Mouse (Mus musculus): ENCODE results near the gene Slc17a9. TPM values are rescaled to one million over a fixed set of nuclear protein-coding genes. Genes with fewer than 3 reads are reported as not detected.

Gene Slc17a9
- polyA plus RNA-seq, 1 experiment from 2014 or later, result 0.88 TPM

DNA sequence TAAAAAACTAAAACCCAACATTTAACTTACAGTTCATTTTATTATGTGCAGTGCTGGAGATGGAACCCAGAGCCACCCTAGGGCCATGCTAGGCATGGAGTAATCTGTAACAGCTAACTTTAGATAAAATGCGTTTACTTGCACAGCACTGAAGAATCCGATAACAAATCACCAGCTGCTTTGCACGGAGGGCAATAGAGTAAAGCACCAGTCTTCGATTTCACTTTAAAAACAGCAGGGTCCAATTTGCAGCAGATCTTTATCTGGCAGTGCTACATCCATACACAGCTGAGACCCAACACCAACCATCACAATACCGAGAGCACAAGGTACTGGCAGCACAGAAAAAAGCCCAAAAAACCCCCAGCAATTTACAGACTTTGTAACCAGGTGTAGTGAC is 21.9 kb upstream of the Slc17a9 start:
- WGBS, result 71% methylated on average over 5 of the region's 5 CpGs
- no peak for TF ChIP-seq CTCF (IDR thresholded peaks at IDR 0.05; ENCODE audit: low read depth)
- Histone ChIP-seq H3K27ac (ENCODE audit: low read depth) (peak overlapping the region; percentile 96), H3K9me3 (ENCODE audit: low read depth, low read length) (no peaks in the 10 kb centered on the region), H3K36me3 (ENCODE audit: insufficient read depth) (peaks cover 15% of the 10 kb centered on the region; the same call in 1 of the 2 replicates), H3K9ac (peak overlapping the region; percentile 99), H3K4me2 (peak overlapping the region; percentile 74), H3K4me3 (ENCODE audit: low read depth, low read length) (peak overlapping the region; percentile 95; the same call in 1 of the 2 replicates), H3K4me1 (ENCODE audit: insufficient read depth) (peaks cover 16% of the 10 kb centered on the region), H3K27me3 (ENCODE audit: insufficient read depth, low read length) (no peaks in the 10 kb centered on the region)
- ATAC-seq (ENCODE audit: insufficient read depth), result no peak
- DNase-seq, result no peak

DNA sequence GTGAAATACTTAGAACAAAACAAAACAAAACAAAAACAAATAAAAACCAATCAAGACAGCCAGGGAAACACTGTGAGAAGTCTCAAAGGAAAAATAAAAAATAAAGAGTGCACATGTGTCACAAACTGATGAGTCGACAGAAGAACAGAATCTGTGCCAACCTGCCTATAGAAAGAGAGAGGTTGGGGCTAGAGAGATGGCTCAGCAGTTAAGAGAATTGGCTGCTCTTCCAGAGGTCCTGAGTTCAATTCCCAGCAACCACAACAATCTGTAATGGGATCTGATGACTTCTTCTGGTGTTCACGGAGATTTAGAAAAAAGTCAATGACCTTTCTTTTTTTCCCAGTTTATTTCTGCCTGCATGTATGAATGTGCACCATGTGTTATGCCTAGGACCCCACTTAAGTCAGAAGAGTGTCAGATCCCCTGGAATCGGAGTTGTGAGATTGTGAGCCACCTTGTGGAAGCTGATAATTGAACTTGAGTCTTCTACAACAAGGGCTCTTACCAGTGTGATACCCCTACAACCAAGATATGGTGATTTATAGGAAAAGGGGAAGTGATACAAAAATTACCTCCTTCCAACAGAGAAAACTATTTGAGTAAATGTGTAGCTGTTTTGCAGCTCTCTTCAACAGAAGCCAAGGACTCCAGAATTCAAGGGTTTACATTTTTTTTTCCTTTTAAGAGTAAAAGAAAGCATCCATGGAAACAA is 21.3 kb upstream of the Slc17a9 start:
- TF ChIP-seq CTCF (IDR thresholded peaks at IDR 0.05; ENCODE audit: low read depth), result no peak
- H3K4me1 ChIP-seq (ENCODE audit: insufficient read depth), result peaks cover 21% of the 10 kb centered on the region
- H3K27ac ChIP-seq (ENCODE audit: low read depth), result no peak overlapping the region; the same call in 1 of the 2 replicates
- H3K4me3 ChIP-seq (ENCODE audit: low read depth, low read length), result no peak overlapping the region
- 69% methylated on average over 3 of the region's 3 CpGs for WGBS
- ATAC-seq (ENCODE audit: insufficient read depth), result no peak
- no peaks in the 10 kb centered on the region for H3K27me3 ChIP-seq (ENCODE audit: insufficient read depth, low read length)
- H3K9me3 ChIP-seq (ENCODE audit: low read depth, low read length), result no peaks in the 10 kb centered on the region
- no peak overlapping the region for H3K4me2 ChIP-seq
- peaks cover 15% of the 10 kb centered on the region; the same call in 1 of the 2 replicates for H3K36me3 ChIP-seq (ENCODE audit: insufficient read depth)
- DNase-seq, result no peak
- no peak overlapping the region for H3K9ac ChIP-seq

GRCm38 (mm10) chr2:180704591-180704990 is 20.5 kb upstream of the Slc17a9 start:
- no peak overlapping the region for H3K27ac ChIP-seq (ENCODE audit: low read depth)
- H3K4me2 ChIP-seq, result no peak overlapping the region
- H3K9ac ChIP-seq, result no peak overlapping the region; the same call in 1 of the 2 replicates
- H3K4me3 ChIP-seq (ENCODE audit: low read depth, low read length), result no peak overlapping the region
- WGBS, result 81% methylated on average over 8 of the region's 8 CpGs
- H3K9me3 ChIP-seq (ENCODE audit: low read depth, low read length), result no peaks in the 10 kb centered on the region
- H3K4me1 ChIP-seq (ENCODE audit: insufficient read depth), result peaks cover 21% of the 10 kb centered on the region
- peaks cover 15% of the 10 kb centered on the region; the same call in 1 of the 2 replicates for H3K36me3 ChIP-seq (ENCODE audit: insufficient read depth)
- no peaks in the 10 kb centered on the region for H3K27me3 ChIP-seq (ENCODE audit: insufficient read depth, low read length)
- TF ChIP-seq CTCF (IDR thresholded peaks at IDR 0.05; ENCODE audit: low read depth), result no peak
- peak; percentile 21 for DNase-seq
- no peak for ATAC-seq (ENCODE audit: insufficient read depth)

DNA sequence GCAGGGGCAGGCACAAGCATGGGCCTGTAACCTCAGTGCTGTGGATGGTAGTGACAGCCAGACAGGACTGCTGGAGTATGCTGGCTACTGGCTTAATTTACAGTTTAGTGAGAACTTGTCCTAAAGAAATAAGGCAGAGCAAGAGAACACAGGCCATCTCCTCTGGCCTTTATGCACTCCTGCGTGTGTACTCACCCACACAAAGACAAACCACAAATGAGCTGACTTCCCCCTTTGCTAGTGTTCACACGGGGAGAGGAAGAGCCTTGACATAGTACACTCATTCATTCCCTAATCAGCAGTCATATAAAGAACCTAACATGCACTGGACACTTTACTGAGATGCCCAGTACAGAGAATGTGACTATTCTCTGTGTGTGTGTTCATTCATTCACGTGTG is 20.0 kb upstream of the Slc17a9 start:
- Histone ChIP-seq H3K9me3 (ENCODE audit: low read depth, low read length) (no peaks in the 10 kb centered on the region), H3K4me2 (no peak overlapping the region), H3K27ac (ENCODE audit: low read depth) (no peak overlapping the region), H3K4me3 (ENCODE audit: low read depth, low read length) (no peak overlapping the region), H3K4me1 (ENCODE audit: insufficient read depth) (peaks cover 21% of the 10 kb centered on the region), H3K36me3 (ENCODE audit: insufficient read depth) (peaks cover 15% of the 10 kb centered on the region; the same call in 1 of the 2 replicates), H3K27me3 (ENCODE audit: insufficient read depth, low read length) (no peaks in the 10 kb centered on the region), H3K9ac (no peak overlapping the region; the same call in 1 of the 2 replicates)
- 79% methylated on average over 3 of the region's 3 CpGs for WGBS
- no peak for TF ChIP-seq CTCF (IDR thresholded peaks at IDR 0.05; ENCODE audit: low read depth)
- ATAC-seq (ENCODE audit: insufficient read depth) (no peak), DNase-seq (no peak)

DNA sequence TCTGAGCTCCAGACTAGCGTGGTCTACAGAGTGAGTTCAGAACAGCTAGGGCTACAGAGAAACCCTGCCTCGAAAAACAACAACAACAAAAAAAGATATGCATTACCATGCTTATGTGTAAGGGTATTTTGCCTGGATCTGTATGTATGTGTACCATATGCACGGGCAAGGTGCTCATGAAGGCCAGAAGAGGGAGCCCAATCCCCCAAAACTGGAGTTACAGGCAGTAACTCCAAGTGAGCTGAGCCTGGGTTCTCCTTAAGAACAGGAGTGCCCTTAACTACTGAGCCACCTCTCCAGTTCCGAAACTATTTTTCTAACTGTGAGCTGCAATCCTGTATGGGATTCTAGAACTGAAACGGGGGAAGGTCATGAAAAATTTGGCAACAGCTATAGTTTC is 19.1 kb upstream of the Slc17a9 start:
- DNase-seq, result no peak
- 88% methylated on average over 5 of the region's 5 CpGs for WGBS
- H3K27me3 ChIP-seq (ENCODE audit: insufficient read depth, low read length), result no peaks in the 10 kb centered on the region
- H3K27ac ChIP-seq (ENCODE audit: low read depth), result no peak overlapping the region
- no peak overlapping the region for H3K4me3 ChIP-seq (ENCODE audit: low read depth, low read length)
- H3K4me2 ChIP-seq, result no peak overlapping the region
- peak; percentile 23; the same call in 1 of the 2 replicates for TF ChIP-seq CTCF (IDR thresholded peaks at IDR 0.05; ENCODE audit: low read depth)
- peaks cover 17% of the 10 kb centered on the region for H3K4me1 ChIP-seq (ENCODE audit: insufficient read depth)
- H3K9ac ChIP-seq, result no peak overlapping the region
- peaks cover 15% of the 10 kb centered on the region; the same call in 1 of the 2 replicates for H3K36me3 ChIP-seq (ENCODE audit: insufficient read depth)
- no peak for ATAC-seq (ENCODE audit: insufficient read depth)
- H3K9me3 ChIP-seq (ENCODE audit: low read depth, low read length), result no peaks in the 10 kb centered on the region

- peak overlapping the region; percentile 89 for H3K9ac ChIP-seq
- DNase-seq (no peak), ATAC-seq (ENCODE audit: insufficient read depth) (peak; percentile 57)
- H3K4me1 ChIP-seq (ENCODE audit: insufficient read depth), result peaks cover 12% of the 10 kb centered on the region; the same call in 1 of the 2 replicates
- peak overlapping the region; percentile 99 for H3K4me3 ChIP-seq (ENCODE audit: low read depth, low read length)
- no peak for TF ChIP-seq CTCF (IDR thresholded peaks at IDR 0.05; ENCODE audit: low read depth)
- no peaks in the 10 kb centered on the region for H3K9me3 ChIP-seq (ENCODE audit: low read depth, low read length)
- H3K27me3 ChIP-seq (ENCODE audit: insufficient read depth, low read length), result no peaks in the 10 kb centered on the region
- peak overlapping the region; percentile 84 for H3K27ac ChIP-seq (ENCODE audit: low read depth)
- peaks cover 25% of the 10 kb centered on the region for H3K36me3 ChIP-seq (ENCODE audit: insufficient read depth)
- under 1% methylated on average over 39 of the region's 39 CpGs for WGBS
- peak overlapping the region; percentile 86 for H3K4me2 ChIP-seq
These were observed 15.8 kb upstream of the Slc17a9 start for GRCm38 (mm10) chr2:180709023-180709922.

DNA sequence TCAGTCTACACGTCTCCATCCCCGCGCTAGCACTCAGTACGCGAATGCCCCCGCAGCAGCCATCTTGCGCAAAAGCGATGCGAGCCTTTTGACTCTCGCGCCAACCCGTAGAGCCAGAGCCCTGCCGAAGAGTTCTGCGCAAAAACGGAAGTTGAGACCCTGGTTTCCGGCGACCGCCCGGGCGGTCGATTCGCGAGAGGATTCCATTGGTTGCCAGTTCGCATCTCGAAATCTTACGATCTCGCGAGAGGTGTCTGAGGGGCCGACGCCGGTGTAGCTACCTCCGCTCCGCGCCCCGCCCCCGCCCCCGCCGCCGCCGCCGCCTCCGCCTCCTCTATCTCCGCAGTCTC is 15.2 kb upstream of the Slc17a9 start, which contains the start of the genes Dido1 and Gid8:
TSS of gene Dido1 (minus strand) at position 77 of the 350 bp plus-strand sequence.
TSS of gene Gid8 (plus strand) at position 195 of the 350 bp plus-strand sequence.
- WGBS, result under 1% methylated on average over 43 of the region's 43 CpGs
- Histone ChIP-seq H3K4me2 (peak within 1 kb of the TSS; percentile 86), H3K27ac (ENCODE audit: low read depth) (peak within 1 kb of the TSS; percentile 88), H3K9me3 (ENCODE audit: low read depth, low read length) (no peaks in the 10 kb centered on the region), H3K36me3 (ENCODE audit: insufficient read depth) (peaks cover 31% of the 10 kb centered on the region), H3K4me3 (ENCODE audit: low read depth, low read length) (peak within 1 kb of the TSS; percentile 99), H3K27me3 (ENCODE audit: insufficient read depth, low read length) (no peaks in the 10 kb centered on the region), H3K9ac (peak within 1 kb of the TSS; percentile 99), H3K4me1 (ENCODE audit: insufficient read depth) (peaks cover 12% of the 10 kb centered on the region; the same call in 1 of the 2 replicates)
- DNase-seq, result peak; percentile 99
- no peak for TF ChIP-seq CTCF (IDR thresholded peaks at IDR 0.05; ENCODE audit: low read depth)
- ATAC-seq (ENCODE audit: insufficient read depth), result peak; percentile 94
